Mouse (Mus musculus) embryonic fibroblast, embryonic 13.5 days (primary cell): Measurements from ENCODE around the gene Prpf40b. TPM values are rescaled to one million over a fixed set of nuclear protein-coding genes. Genes with fewer than 3 reads are reported as not detected.
A peak's percentile ranks its signal among the peaks of the same experiment; 100 is the strongest.

Source experiments
- H3K27ac ChIP-seq: 2 replicates; pipeline ENCODE4 v1.5.1; 2012; ENCODE audit warnings: low read length, control low read depth, inconsistent platforms; ENCODE audit not compliant: insufficient read depth
- H3K4me1 ChIP-seq: 2 replicates; pipeline ENCODE4 v1.6.1; 2011; ENCODE audit warnings: low read length; ENCODE audit not compliant: control insufficient read depth, insufficient read depth
- H3K4me3 ChIP-seq: 2 replicates; pipeline ENCODE4 v1.5.1; 2011; ENCODE audit warnings: mild to moderate bottlenecking, control low read depth, low read length; ENCODE audit not compliant: insufficient read depth
- CTCF ChIP-seq: IDR thresholded peaks from 2 replicates; pipeline ENCODE4 v1.5.1; 2011; ENCODE audit warnings: mild to moderate bottlenecking, control low read depth, low read length, moderate library complexity, borderline replicate concordance; ENCODE audit not compliant: insufficient read depth
- POLR2A ChIP-seq: IDR thresholded peaks from 2 replicates; pipeline ENCODE4 v1.6.1; 2011; ENCODE audit warnings: low read depth, mild to moderate bottlenecking, control low read depth, low read length, moderate library complexity
- polyA plus RNA-seq: library from polyadenylated mRNA; stranded (reverse); fragments of >200 nt; gene quantifications from 2 replicates; pipeline ENCODE4 v1.2.4, GENCODE M21; 2011; ENCODE audit warnings: low read depth; ENCODE audit not compliant: missing spikeins, insufficient read length

The Prpf40b gene
- polyA plus RNA-seq, 1 experiment: 25.7 TPM

DNA sequence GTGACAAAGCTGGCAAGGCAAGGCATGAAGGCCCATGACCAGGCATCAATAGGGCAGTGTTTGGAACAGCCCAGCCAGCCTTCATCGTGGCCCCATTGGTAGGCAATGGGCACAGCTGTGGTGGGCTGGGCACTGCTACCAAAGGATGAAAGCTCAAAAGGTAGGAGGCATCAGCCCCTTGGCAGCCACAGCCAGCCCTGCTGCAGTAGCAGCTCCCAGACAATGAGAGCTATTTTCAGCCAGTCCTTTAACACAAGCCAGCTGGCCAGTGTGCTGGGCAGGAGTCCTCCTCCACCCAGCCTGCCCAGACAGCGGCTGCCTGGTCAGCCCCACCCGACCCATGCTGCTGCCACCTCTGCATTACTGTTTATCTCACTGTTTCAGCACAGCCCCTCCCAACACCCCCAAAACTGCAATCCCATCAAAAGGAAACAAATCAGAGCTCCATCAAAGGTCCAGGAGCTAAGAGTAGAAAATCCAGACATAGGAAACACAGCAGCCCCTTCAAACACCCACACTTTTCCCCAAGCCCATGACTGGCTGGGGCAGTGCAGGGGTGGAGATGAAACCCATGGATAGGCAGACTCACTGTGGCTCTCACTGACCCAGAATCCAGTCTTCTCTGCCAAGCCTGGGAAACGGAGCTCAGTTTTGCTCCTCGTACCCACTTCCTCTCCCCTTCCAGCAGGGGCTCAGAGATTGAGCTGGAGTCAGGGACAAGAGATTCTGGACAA is 48.7 kb downstream of the Prpf40b start:
- Histone ChIP-seq H3K4me1 (peaks cover 30% of the 10 kb centered on the region), H3K27ac (peak overlapping the region; percentile 95), H3K4me3 (no peak overlapping the region)
- TF ChIP-seq CTCF (no peak), POLR2A (peak; percentile 51)

DNA sequence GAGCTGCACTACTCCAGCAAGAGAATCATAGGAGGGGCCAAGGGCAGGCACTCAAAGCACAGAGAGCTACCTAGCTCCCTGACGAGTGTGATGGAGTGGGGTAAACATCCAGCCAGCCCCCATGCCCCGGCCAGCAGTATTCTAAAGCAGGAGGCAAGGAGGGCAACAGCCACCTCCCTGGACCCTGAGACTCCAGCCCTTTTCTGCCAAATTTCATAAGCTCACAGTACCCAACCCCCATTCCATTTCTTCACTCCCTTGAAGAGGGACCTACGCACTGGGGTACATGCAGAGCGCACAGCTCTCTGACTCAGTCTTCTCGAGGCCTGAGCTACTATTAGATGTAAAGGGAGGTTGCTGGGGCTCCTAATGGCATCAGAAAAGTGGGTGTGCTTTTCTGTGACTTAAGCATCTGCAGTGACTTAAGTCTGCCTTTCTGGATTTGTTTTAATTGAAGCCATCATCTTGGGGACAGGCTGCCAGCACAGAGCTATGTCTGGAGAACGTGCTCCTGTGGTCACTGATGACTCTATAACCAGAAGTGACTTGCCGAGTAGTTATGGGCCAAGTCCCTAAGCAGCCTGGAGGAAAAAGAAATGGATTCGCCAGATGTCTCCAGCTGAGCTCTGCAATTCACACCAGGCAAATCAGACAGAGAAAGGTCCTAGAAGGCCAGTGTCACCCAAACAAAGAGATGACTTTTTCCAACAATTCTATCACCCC is 49.4 kb downstream of the Prpf40b start:
- Histone ChIP-seq H3K27ac (peak overlapping the region; percentile 95), H3K4me3 (no peak overlapping the region), H3K4me1 (peaks cover 30% of the 10 kb centered on the region)
- TF ChIP-seq POLR2A (0 out of 2 replicates have a peak, but pooled peaks have one; percentile 32), CTCF (no peak)

DNA sequence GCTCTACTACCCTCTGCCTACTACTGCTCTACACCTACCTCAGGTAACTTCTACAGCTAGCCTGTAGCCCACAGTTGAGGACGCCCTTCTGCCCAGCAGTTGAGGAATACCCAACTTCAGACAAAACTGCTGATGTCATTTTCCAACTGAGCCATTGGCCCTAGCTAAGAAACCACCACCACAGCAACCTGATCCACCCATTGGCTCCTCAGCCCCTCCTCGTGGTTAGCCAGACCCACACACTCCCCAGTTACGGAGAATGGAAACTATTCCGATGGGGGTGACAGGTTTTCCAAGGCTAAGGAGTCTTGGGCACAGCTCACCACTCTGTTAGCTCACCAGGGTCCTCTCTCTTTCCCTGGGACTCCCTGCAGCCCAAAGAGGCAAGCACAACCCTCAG is 50.1 kb downstream of the Prpf40b start:
- peak overlapping the region; percentile 95 for H3K27ac ChIP-seq
- H3K4me3 ChIP-seq: no peak overlapping the region
- H3K4me1 ChIP-seq: peaks cover 30% of the 10 kb centered on the region
- TF ChIP-seq CTCF: no peak
- TF ChIP-seq POLR2A: no peak

DNA sequence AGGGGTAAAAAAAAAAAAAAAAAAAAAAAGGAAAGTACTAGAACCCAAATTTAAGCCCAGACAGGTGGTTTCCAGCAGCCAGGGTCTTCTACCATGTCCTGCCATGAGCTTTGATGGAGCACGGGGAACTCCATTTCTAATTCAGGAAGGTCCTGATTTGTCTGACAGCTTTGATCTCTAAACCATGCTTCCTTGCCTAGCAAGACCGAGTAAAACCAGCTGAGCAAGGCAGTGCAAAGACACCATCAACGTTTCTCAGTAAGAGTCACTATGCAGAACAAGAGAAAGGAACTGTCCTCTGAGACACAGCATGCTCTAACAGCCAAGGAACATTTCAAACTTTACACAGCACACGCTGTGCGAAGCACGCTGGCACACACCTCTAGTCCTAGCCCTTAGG is 56.7 kb downstream of the Prpf40b start:
- Histone ChIP-seq H3K27ac (no peak overlapping the region), H3K4me3 (no peak overlapping the region), H3K4me1 (0 out of 2 replicates have a peak, but pooled peaks cover 7% of the 10 kb centered on the region)
- TF ChIP-seq POLR2A (no peak), CTCF (no peak)

DNA sequence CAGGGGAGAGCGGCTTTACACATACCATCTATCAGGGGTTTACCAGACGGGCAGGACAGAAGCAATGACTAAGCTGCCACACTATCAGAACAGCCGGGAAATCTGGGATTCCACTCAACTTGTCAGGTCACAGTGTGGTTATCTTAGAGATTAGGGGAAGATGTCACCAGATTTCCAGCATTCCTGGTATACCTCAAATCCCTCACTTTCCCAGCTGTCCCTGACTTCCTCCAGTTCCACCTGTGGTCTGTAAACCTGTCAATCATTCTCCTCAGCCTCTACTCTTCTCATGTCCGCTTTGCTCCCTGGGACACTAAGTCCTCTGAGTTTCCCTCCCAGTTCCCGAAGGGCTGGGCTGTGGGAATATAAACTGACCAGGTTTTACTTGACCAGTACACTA is 57.4 kb downstream of the Prpf40b start:
- no peak overlapping the region for H3K4me3 ChIP-seq

DNA sequence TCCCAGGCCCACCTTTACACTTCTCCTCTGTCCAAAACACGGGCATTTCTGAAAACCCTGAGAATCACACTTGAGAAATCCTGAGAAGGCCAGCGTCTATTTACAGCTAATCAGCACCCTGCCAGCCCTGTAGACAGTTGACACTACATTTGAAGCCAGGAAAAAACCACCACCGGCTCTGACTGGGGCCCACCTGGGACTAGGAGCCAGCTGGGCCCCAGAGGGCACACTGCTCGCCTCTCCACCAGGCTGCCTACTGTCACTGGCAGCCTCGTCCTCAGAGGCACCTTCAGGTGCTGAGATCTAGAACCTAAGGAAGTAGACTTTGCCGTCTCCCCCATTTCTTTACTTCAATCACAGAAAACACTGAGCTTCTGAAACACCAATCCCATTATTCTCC is 60.8 kb downstream of the Prpf40b start:
- no peak overlapping the region for H3K27ac ChIP-seq
- H3K4me1 ChIP-seq: peaks cover 12% of the 10 kb centered on the region
- TF ChIP-seq POLR2A (no peak), CTCF (no peak)
- H3K4me3 ChIP-seq: no peak overlapping the region

More for the DNA sequence above, 57.4 kb downstream of the Prpf40b start:
- TF ChIP-seq POLR2A (no peak), CTCF (no peak)
- H3K27ac ChIP-seq: no peak overlapping the region
- 0 out of 2 replicates have a peak, but pooled peaks cover 7% of the 10 kb centered on the region for H3K4me1 ChIP-seq

DNA sequence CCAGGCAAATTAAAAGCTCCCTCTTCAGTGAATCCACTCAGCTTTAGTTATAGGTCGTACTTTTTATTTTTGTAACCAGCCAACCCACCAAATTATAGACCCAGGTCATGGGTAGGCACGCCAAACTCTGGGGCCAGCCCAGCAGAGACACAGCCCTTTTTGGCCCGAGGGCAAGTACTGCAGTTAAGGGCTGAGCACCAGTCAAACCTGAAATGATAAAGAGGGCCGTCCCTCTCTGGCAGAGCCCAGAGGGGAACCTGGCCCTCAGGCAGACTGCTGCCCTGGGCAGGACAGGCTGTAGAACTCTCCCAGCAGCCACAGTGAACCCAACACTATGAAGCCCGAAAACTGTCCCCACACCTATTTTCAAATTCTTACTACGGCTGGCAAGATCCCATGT is 61.6 kb downstream of the Prpf40b start:
- TF ChIP-seq POLR2A (no peak), CTCF (no peak)
- H3K4me3 ChIP-seq: no peak overlapping the region
- H3K27ac ChIP-seq: no peak overlapping the region
- H3K4me1 ChIP-seq: peaks cover 12% of the 10 kb centered on the region

DNA sequence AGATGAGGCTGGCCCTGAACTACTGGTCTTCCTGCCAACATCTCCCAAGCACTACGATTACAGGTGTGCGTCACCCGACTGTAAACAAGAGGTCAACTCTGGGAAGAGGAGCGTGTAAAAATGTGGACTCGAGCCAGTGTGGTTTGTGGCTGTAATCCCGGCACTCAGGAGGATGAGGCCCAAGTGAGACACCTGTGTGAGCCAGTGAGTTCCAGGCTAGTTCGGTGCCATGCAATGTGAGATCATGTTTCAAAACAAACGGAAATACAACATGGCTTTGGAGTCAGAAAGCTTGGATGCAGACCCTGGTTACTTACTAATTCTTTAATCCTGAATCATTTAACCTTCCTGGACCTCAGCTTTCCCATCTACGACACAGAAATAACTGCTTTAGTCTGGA is 64.1 kb downstream of the Prpf40b start:
- peaks cover 8% of the 10 kb centered on the region for H3K4me1 ChIP-seq
- H3K27ac ChIP-seq: no peak overlapping the region
- no peak overlapping the region for H3K4me3 ChIP-seq
- TF ChIP-seq POLR2A (no peak), CTCF (no peak)

DNA sequence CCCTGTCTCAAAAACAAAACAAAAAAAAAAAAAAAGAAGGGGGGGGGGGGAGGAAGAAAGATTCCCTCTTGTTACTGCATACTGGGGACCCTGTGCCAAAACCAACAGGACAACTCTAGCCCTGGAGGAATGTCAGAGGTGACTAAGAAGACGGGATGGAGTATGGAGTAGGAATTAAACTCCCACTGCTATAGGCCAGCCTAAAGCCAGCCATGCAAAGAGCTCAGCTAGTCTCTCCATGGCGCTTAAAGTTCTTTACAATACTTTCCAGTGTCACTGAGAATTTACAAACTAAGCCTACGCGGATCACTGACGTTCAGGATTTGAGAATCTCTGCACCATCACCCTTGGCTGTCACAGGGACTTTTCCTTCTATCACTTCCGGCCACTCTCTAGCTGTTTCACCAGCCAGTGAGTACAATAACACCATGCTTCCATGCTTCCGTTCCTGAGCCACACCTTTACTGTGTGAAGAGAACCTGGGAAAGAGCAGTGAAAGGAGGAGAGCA is 69.2 kb downstream of the Prpf40b start:
- Histone ChIP-seq H3K4me3 (no peak overlapping the region), H3K27ac (peak overlapping the region; percentile 85), H3K4me1 (peaks cover 23% of the 10 kb centered on the region)
- TF ChIP-seq POLR2A: no peak
- TF ChIP-seq CTCF: no peak

DNA sequence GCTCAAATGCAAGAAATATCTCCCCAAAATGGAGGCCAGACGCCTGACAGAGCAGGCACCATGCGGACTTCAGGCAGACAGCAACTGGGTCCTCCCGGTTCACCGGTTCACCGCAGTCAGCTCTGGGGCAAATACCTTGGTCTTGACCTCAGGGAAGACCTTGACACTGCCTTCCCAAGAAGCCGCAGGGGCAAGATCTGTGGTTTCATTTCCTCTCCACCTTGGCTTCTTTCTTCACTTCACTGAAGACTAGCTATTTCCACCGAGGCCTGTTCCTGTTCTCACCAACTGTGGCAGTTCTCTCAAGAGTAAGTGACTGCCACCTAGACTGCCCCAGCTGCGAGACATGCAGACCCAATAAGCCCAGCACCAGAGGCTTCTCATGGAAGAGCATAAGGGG is 70.0 kb downstream of the Prpf40b start:
- Histone ChIP-seq H3K4me3 (no peak overlapping the region), H3K27ac (peak overlapping the region; percentile 75), H3K4me1 (peaks cover 18% of the 10 kb centered on the region)
- TF ChIP-seq POLR2A: no peak

Other genes starting within 250 kb of the Prpf40b start
- 0.60 TPM in 1 of 2 replicates, not detected in the other for gene Prph, start 239.9 kb upstream of the Prpf40b start, polyA plus RNA-seq
- gene Troap, start 220.5 kb upstream of the Prpf40b start, polyA plus RNA-seq: 12.2 and 19.9 TPM in 2 replicates
- not detected in 2 replicates for gene C1ql4, start 207.3 kb upstream of the Prpf40b start, polyA plus RNA-seq
- not detected in 2 replicates for gene Dnajc22, start 201.9 kb upstream of the Prpf40b start, polyA plus RNA-seq
- gene Spats2, start 169.2 kb upstream of the Prpf40b start, polyA plus RNA-seq: 37.7 and 41.7 TPM in 2 replicates
- gene Kcnh3, start 70.2 kb upstream of the Prpf40b start, polyA plus RNA-seq: 0.40 TPM in 1 of 2 replicates, not detected in the other
- 24.7 and 37.2 TPM in 2 replicates for gene Mcrs1, start 43.1 kb upstream of the Prpf40b start, polyA plus RNA-seq
- not detected in 2 replicates for gene Fam186b, start 801 bp downstream of the Prpf40b start, polyA plus RNA-seq
- 49.5 and 51.2 TPM in 2 replicates for gene Fmnl3, start 75.4 kb downstream of the Prpf40b start, polyA plus RNA-seq
- gene Tmbim6, start 97.8 kb downstream of the Prpf40b start, polyA plus RNA-seq: 419 and 479 TPM in 2 replicates
- 11.6 and 18.6 TPM in 2 replicates for gene Nckap5l, start 162.7 kb downstream of the Prpf40b start, polyA plus RNA-seq
- 3.5 and 5.8 TPM in 2 replicates for gene Bcdin3d, start 179.6 kb downstream of the Prpf40b start, polyA plus RNA-seq
- 1.4 TPM in 1 of 2 replicates, not detected in the other for gene Faim2, start 233.1 kb downstream of the Prpf40b start, polyA plus RNA-seq